Mouse (Mus musculus): ENCODE measurements around the gene Pik3cd.

- no peak for TF ChIP-seq CTCF (IDR thresholded peaks at IDR 0.05; ENCODE audit: low read depth, low read length)
- TF ChIP-seq POLR2A (IDR thresholded peaks at IDR 0.05; ENCODE audit: extremely low read depth, insufficient read depth, low read length): no peak
Measured at GRCm38 (mm10) chr4:149702210-149702979, at the start of gene Pik3cd.
